Mouse (Mus musculus): ENCODE data around the gene Fxr1.

DNA sequence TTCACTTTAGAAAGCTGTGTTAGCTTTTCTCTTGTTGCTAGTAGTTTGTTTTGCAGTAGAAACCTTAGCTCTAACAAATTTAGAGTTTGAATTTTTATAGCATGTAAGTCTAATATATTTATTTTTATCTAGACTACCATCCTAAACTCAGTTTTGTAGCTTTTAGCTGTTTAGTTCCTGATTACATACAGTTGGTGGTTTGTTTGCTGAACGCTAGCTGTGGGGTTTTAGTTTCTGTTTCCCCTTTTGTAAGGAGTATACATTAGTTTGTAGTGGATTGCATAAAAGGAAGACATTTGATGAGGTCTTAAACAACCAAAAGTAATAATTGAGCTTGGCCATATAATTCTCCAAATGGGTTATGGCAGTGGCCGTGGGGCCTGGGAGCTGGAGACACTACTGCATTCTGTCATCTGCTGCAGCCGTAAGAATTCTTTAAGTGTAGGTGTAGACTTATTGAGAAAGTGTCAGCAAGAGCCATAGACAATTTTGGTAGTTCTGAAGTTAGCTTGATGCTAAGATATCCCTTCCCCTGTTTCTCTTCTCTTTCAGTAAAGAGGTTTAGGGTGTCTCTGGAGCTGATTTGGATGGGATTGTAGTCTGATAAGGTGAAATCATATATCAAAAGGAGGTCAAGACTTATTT is 14.1 kb downstream of the Fxr1 start:
- TF ChIP-seq CTCF (IDR thresholded peaks at IDR 0.05; ENCODE audit: low read depth, low read length) (no peak), POLR2A (IDR thresholded peaks at IDR 0.05; ENCODE audit: borderline replicate concordance, low read depth, low read length) (no peak)

All from bone marrow macrophage, adult 2 months (primary cell).